Mouse (Mus musculus) left cerebral cortex, adult 9 months (tissue): ENCODE data around the gene Gpr157.
A peak's percentile ranks its signal among the peaks of the same experiment; 100 is the strongest.
"Not testable (repeated sequence)": the region's sequence is repeated elsewhere in the genome, so short reads cannot be mapped to it uniquely, and the experiment has no call there.

Experiments used
- DNase-seq, 2 experiments: peaks; one replicate each; pipeline ENCODE4 v3.0.0; 2022; ENCODE audit warnings: low spot score in 2 of 2

Gpr157 gene

DNA sequence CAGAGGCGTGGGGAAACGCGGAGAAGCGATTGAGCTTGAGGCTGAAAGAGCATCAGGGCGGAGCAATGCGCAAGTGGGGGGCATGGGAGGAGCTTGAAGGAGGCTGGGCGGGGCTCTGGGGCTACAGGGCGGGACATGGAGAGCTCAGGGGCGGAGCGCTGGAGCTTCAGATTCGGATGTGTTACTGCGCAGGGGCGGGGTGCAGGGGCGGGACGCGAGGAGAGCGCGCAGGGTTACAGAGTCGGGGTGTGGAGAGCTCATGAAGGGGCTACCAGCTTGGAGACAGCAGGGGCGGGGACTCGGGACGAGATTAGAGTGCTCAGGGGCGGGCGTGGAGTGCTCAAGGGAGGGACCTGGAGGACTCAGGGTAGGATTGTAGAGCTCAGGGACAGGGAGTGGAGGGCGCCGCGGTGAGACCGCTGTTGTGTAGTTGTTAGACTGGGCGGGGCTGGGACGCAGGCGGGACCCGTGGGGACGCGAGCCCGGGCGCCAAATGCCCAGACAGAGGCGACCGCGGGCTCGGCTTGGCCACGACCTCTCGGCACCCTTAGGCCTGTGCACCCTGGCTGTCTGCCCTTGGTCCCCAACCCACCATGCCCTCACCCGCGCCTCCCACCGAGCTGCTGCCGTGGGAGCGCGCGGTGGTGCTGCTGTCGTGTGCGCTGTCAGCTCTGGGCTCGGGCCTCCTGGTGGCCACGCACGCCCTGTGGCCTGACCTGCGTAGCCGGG, at the start of gene Gpr157:
Gene Gpr157, plus strand, starts transcription at position 205 of the 729 bp plus-strand sequence.
- DNase-seq: peak; percentile 80 to 86

- no peak for DNase-seq
Measured at GRCm38 (mm10) chr4:150038533-150038932, 48.6 kb upstream of the Gpr157 start.

GRCm38 (mm10) chr4:150040003-150040581, 47.1 kb upstream of the Gpr157 start:
- DNase-seq: no peak

DNA sequence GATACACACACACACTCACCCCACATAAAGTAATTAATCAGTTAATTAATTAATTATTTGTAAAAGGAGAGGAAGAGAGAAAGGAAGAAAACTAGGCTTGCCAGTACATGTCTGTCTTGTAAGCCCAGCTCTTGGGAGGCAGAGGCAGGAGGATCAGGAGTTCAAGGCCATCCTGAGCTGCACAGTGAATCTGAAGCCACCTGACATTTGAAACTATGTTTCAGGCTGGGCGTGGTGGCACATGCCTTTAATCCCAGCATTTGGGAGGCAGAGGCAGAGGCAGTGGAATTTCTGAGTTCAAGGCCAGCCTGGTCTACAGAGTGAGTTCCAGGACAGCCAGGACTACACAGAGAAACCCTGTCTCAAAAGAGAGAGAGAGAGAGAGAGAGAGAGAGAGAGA, 46.3 kb upstream of the Gpr157 start:
- DNase-seq: not testable (repeated sequence)

DNA sequence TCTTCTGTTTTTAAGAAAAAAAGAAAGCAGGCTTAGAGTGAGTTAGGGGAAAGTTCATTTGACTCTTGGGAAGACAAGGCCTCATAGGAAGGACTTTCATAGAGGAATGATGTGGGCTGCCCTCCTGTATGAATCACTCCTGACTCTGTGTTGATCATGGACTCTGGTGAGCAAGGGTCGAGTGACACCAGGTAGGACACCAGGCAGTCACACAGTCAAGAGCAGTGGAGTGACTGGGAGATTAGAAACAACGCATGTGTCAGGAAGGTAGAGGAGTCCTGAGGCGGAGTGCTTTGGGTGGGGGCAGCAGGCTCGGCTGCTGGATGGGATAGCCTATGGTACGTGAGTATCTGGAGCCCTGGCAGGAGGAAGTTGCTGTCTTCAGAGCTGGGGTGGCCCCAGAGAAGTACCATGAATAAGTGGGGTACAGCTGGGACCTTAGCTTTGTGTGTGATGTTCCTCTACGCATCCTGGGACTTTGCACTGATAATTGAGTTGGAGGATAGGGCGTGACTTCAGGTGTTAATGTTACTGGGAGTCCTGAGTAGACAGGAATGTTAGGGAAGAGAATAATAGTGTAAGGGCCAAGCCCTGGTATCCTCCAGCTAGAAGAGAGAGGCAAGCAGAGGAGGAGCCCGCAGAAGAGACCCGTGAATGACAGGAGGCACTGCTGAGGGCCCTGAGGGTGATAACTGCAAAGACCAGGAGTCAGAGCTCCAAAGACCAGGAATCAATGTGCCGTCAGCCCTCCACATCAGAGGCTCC, 45.6 kb upstream of the Gpr157 start:
- DNase-seq: no peak

GRCm38 (mm10) chr4:150043591-150043990, 43.6 kb upstream of the Gpr157 start:
- no peak for DNase-seq

GRCm38 (mm10) chr4:150048038-150048437, 39.1 kb upstream of the Gpr157 start:
- no peak for DNase-seq

GRCm38 (mm10) chr4:150048478-150049156, 38.5 kb upstream of the Gpr157 start:
- DNase-seq: no peak

GRCm38 (mm10) chr4:150049157-150049513, 38.0 kb upstream of the Gpr157 start:
- DNase-seq: no peak

DNA sequence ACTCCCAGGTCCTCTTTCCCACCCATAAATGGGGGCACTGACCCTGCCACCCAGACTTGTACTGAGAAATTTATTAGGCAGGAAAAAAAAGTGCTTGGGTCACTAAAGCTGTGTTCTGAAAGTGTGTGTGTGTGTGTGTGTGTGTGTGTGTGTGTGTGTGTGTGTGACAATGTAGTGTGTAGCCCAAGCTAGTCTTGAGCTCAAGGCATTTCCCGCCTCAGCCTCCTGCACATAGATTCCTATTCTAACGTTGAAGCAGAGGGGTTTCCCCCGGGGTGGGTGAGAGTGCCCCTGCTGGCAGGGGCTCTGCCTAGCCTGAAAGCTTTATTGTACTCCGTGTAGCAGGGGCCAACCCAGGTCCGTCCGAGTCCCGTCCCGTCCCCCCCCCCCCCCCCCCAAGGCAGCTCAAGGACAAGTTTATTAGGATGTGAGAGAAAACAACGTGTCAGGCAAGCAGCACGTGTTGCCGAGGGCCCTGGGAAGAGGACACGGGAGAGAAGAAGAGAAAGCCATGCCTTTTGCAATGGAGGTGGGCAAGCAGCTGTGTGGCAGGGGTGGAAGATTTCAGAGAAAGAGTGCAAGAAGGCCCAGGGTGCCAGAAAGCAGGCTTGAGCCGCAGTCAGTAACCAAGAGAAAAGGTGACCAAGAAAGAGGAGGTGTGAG, 37.5 kb upstream of the Gpr157 start:
- DNase-seq: no peak

DNA sequence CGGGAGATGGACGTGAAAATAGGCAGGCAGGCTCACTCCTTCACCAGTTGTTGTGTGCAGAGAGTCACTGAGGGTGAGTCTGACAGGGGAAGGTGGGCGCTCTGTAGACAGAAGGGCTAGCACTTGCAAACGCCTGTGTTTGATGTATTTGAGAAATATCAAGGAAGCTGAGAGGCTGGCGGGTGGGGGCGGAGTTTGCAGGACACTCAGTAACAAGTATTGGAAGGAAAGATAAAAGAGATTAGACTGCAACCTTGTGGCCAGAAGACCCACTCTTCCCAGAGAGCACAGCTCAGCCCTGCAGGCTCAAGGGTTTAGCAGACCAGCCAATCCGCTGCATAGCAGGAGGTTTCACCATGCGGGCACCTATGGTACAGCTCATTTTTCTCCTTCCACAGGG, 35.7 kb upstream of the Gpr157 start:
- DNase-seq: no peak

DNA sequence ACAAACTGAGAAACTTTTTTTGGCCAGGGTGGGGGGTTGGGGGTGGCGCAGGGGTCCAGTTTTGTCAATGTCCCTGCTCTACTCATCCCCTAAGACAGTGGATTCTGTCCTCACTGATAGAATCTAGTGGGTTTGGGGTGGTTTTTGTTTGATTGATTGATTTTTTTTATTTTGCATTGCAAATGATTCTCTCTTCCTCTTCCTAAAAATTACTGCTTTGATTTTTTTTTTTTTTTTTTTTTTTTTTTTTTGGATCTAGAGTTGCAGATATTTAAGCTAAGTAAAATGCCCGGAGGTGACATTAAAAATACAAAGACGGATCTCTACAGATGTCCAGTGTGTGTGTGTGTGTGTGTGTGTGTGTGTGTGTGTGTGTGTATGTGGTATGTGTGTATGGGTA, 34.8 kb upstream of the Gpr157 start:
- DNase-seq: no peak

GRCm38 (mm10) chr4:150056171-150056570, 31.0 kb upstream of the Gpr157 start:
- no peak for DNase-seq

- no peak for DNase-seq
Measured at GRCm38 (mm10) chr4:150057722-150058121, 29.4 kb upstream of the Gpr157 start.

GRCm38 (mm10) chr4:150059841-150060468, 27.2 kb upstream of the Gpr157 start:
- no peak for DNase-seq

- no peak for DNase-seq
Measured at GRCm38 (mm10) chr4:150060469-150061170, 26.5 kb upstream of the Gpr157 start.

DNA sequence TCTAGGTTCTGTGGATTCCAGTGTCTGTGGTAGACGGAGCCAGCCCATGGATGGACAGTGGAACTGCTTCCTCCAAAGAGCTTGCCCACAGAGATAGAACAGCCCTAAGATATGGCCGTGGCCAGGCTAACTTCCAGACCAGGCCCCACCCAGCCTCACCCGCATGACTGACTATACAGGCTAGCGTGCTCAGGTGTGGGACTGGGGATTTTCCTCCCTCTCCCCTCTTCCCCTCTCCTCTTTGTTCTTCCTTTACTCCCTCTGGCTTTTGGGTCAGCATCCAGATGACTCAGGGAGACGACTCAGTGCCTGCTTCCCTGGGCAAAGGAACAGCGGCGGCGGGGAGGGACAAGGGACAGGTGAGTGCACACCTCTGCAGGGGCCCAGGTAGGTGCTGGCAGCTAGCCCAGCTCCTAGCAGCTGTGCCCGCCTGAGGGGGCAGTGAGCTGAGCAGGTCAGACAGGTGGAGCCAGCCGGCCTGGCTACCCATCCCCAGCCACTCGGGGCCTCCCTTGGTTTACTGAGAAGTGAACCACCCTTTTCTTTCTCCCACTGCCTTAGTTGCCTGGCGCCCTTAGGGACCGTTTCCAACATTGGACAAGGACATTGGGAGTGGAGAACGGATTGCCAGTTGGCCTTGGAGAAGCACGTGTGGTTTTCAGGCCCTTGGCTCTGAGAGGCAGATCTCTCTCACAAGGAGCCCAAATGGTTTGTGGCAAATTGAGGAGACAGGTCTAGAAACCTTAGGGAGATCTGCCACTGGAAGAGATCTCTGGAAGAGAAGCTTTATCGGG, 25.5 kb upstream of the Gpr157 start:
- DNase-seq: no peak

- no peak for DNase-seq
Measured at GRCm38 (mm10) chr4:150066706-150067323, 20.4 kb upstream of the Gpr157 start.

DNA sequence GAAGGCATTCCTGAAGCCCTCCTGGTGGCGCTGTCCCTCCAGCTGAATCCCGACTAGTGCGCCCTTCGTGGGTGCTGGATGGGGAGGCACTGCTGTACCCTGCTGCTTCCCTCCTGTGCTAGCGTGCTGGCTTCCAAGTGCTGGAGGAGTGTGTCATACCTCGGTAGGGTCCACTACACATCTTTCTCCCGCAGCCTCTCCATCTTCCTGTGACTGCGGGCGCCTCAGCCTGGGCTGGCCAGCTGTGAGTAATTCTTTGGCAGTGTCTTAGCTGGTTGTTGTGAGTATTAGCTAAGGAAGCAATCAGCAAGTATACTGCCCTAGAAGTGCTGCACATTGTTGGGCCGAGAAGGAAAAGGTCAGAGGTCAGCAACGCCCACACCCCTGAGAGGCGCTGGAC, 18.9 kb upstream of the Gpr157 start:
- no peak for DNase-seq
